Mouse (Mus musculus): ENCODE data around the gene Zfp451.
"Not testable (repeated sequence)": the region's sequence is repeated elsewhere in the genome, so short reads cannot be mapped to it uniquely, and the experiment has no call there.

Gene Zfp451

DNA sequence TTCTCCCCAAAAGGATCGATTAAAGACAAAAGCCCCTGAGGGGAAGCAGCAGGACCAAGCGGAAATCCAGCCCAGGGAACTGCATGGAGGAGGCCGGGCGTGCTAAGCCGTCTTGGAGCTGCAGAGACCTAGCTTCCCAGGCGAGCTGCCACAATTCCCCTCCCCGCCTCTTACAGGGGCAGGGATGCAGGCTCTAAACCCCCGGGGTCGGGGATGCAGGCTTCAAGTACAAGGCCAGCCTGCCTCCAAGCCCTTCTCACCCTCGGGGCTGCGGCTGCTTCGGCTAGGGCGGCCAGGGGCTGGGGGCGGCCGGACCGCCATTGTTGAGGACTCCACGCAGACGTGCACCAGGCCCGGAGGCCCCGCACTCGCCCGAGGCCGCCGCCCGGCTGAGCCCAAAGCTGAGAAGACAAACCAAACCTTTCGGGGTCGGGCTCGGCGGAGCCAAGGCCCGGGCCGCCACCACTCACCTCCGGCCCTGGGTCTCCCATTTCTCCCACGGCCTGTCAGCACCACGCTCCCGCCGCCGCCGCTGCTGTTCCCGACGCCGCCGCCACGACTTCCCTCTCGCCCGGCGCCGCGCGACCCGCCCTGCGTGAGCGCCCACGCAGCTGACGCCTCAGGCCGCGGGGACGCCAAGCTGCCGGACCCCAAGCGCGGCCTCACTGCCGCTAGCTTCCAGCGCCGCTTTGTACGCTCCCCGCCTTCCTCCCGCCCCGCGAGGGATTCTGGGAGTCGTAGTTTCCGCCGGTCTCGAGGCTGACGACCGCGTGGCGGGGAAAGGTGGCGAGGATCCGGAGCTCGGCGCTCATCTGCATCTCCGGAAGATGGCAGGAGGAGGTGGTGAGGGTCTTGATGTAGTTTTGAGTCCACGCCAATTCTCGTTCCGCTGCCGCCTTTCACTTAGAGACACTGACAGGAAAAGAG, at the start of gene Zfp451:
Zfp451 (minus strand) TSS at position 728 of the 927 bp plus-strand sequence.
- DNase-seq (ENCODE audit: low spot score), result peak; percentile 81

DNA sequence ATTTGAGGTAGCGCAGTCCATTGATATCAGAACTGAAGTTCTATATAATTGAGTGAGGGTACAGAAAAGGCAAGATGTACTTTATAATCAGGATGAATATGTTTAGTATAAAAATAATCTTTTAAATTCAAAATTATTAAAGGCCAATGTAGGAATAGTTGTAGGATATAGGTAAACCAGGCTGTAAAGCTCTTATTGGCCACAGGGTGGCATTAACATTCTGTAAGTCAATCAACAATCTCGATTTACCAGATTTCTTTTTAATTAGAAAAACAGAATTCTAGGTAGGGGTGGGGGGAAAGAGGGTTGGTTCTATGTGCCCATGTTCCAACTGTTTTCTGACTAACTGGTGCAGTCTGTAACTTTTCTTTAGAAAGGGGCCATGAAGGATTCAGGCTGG, 32.4 kb upstream of the Zfp451 start:
- no peak for DNase-seq (ENCODE audit: low spot score)

GRCm38 (mm10) chr1:33843823-33844222, 29.4 kb upstream of the Zfp451 start:
- DNase-seq (ENCODE audit: low spot score), result no peak

- not testable (repeated sequence) for DNase-seq (ENCODE audit: low spot score)
Measured at GRCm38 (mm10) chr1:33838952-33839351, 24.6 kb upstream of the Zfp451 start.

GRCm38 (mm10) chr1:33830586-33830985, 16.2 kb upstream of the Zfp451 start:
- DNase-seq (ENCODE audit: low spot score), result no peak

- DNase-seq (ENCODE audit: low spot score), result no peak
Measured at GRCm38 (mm10) chr1:33817931-33818330, 3.5 kb upstream of the Zfp451 start.

DNA sequence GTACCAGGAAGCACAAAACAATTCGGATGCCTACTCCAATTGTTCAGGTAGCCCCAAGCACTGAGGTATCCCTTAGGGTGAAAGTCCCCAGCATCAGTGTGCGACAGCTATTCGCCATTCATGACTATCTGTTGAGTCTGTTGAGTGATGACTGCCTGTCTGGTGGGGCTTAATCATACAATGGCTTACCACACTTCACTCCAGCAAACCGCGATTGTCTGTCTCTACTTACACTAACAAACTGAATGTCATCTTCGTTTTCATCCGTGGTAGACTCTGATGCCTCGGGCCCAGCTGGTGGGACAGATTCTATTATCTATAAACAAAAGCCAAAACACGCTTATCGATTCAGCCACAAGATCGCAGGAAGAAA, 914 bp downstream of the Zfp451 start:
- DNase-seq (ENCODE audit: low spot score), result peak; percentile 37

- no peak for DNase-seq (ENCODE audit: low spot score)
Measured at GRCm38 (mm10) chr1:33803323-33803722, 11.1 kb downstream of the Zfp451 start.

GRCm38 (mm10) chr1:33799620-33800019, 14.8 kb downstream of the Zfp451 start:
- no peak for DNase-seq (ENCODE audit: low spot score)

- no peak for DNase-seq (ENCODE audit: low spot score)
Measured at GRCm38 (mm10) chr1:33788493-33788892, 25.9 kb downstream of the Zfp451 start.

- no peak for DNase-seq (ENCODE audit: low spot score)
Measured at GRCm38 (mm10) chr1:33788072-33788471, 26.3 kb downstream of the Zfp451 start.

GRCm38 (mm10) chr1:33784561-33784960, 29.8 kb downstream of the Zfp451 start:
- no peak for DNase-seq (ENCODE audit: low spot score)

GRCm38 (mm10) chr1:33776175-33776611, 38.2 kb downstream of the Zfp451 start:
- no peak for DNase-seq (ENCODE audit: low spot score)

GRCm38 (mm10) chr1:33772106-33772505, 42.3 kb downstream of the Zfp451 start:
- no peak for DNase-seq (ENCODE audit: low spot score)

- DNase-seq (ENCODE audit: low spot score), result no peak
Measured at GRCm38 (mm10) chr1:33771621-33772020, 42.8 kb downstream of the Zfp451 start.

DNA sequence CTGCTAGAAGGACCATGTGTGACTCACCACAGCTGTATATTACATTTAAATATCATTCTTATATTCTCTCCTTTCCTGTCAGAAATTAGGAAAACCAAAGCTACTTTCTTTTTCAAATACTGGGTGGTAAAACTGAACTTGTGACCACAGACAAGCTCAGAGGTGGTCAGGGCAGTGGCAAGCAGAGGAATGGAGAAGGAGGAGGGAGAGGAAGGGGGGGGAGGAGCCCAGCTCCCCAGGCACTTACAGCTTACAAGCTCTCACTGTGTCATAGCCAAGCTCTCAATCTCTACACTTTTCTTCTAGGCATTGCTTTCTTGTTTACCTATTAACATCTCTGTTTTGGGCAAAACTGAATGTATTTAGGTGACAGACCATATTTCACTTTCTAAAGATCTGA, 45.6 kb downstream of the Zfp451 start:
- no peak for DNase-seq (ENCODE audit: low spot score)

DNA sequence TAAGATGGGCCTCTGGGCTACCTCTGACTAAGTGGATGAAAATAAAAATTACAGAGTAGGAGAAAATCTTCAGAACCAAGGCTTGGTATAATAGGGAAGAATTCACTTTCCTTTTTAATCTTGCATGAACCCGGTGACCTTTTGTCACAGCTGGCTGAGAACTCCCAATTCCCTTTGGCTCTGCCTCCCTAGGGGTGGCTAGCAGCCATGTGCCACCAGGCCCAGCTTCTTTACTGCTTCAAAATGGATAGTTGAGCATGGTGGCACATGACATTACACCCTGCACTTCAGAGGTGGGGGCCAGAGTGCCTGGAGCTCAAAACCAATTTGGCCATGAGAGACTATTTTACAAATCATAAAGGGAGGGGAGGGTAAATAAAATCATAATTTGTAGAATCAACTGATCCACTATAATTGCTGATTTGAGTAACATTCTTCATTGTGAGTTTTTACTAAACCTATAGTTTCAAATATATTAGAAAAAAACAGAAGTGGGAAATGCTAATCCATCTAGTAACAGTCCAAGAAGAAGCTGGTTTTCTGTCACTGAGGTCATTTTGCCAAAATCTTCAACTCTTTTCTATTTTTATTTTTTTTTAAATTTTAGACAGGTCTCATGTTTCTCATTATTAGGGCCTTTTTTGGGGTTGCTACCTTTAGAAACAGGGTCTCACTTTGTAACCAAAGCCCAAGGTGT, 46.2 kb downstream of the Zfp451 start:
- no peak for DNase-seq (ENCODE audit: low spot score)

- DNase-seq (ENCODE audit: low spot score), result no peak
Measured at GRCm38 (mm10) chr1:33766520-33767508, 47.6 kb downstream of the Zfp451 start.

DNA sequence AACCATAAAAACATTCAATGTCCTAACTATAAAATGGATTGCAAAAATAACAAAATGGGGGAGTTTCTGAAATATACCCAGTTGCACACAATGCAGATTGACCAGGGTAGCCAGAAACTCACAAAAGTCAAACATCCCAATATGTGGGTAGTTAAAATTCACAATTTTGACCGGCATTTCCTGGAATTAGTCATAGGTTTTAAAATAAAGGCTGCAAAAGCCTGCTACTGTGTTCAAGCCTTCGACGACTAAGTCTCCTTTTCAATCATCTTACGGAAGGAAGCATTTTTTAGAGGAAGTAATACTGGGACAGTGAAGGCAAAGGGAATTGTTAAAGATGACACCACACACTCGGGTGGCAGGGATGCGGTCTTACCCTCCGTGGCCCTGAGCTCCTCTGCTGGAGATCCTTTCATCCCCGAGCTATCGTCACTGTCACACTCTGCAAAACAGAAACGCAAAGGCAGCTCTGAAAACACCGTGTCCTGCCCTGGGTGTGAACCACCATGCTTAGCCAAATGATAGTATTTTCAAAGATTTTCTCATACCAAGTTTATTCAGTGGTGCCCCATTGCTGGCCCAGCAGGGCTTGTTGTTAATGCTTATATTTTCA, 48.8 kb downstream of the Zfp451 start:
- DNase-seq (ENCODE audit: low spot score), result no peak

GRCm38 (mm10) chr1:33763826-33764225, 50.6 kb downstream of the Zfp451 start:
- DNase-seq (ENCODE audit: low spot score), result no peak

DNA sequence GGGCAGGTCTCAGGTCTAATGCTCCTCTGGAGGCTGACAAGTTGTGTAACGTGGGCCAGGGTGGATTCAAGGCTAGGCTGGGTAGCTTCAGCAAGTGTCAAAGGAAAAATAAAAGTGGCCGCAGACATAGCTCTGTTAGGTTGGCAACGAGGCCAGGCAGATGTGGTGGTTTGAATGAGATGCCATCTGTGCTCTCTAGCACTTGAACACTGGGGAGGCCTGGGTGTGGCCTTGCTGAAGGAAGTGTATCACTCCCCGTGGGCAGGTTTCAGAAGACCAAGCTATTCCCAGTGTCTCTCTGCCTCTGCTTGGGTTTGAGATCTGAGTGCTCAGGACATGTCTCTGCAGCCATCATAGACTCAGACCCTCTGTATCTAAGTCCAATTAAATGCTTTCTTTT, 55.9 kb downstream of the Zfp451 start:
- DNase-seq (ENCODE audit: low spot score), result peak; percentile 41
